Mouse (Mus musculus) bone marrow macrophage, adult 2 months (primary cell): ENCODE results near the gene Pcx. TPM values are rescaled to one million over a fixed set of nuclear protein-coding genes. Genes with fewer than 3 reads are reported as not detected.

ENCODE experiments used
- H3K27ac ChIP-seq: 2 replicates; pipeline ENCODE4 v1.5.1; 2012; ENCODE audit warnings: low read depth, low read length; ENCODE audit not compliant: insufficient read depth
- H3K4me1 ChIP-seq: 2 replicates; pipeline ENCODE4 v1.6.1; 2012; ENCODE audit warnings: low read length; ENCODE audit not compliant: control insufficient read depth, insufficient read depth
- H3K4me3 ChIP-seq: 2 replicates; pipeline ENCODE4 v1.5.1; 2012; ENCODE audit warnings: mild to moderate bottlenecking, low read length, moderate library complexity; ENCODE audit not compliant: insufficient read depth
- CTCF ChIP-seq: IDR thresholded peaks from 2 replicates; pipeline ENCODE4 v1.5.1; 2012; ENCODE audit warnings: low read depth, mild to moderate bottlenecking, low read length, moderate library complexity
- POLR2A ChIP-seq: IDR thresholded peaks from 2 replicates; pipeline ENCODE4 v1.6.1; 2012; ENCODE audit warnings: mild to moderate bottlenecking, low read depth, low read length, borderline replicate concordance
- polyA plus RNA-seq: library from polyadenylated mRNA; stranded (reverse); fragments of >200 nt; gene quantifications from 2 replicates; pipeline ENCODE4 v1.2.4, GENCODE M21; 2012; ENCODE audit not compliant: missing spikeins, insufficient read depth, insufficient read length

Pcx gene
- polyA plus RNA-seq, 1 experiment: 3.7 TPM

DNA sequence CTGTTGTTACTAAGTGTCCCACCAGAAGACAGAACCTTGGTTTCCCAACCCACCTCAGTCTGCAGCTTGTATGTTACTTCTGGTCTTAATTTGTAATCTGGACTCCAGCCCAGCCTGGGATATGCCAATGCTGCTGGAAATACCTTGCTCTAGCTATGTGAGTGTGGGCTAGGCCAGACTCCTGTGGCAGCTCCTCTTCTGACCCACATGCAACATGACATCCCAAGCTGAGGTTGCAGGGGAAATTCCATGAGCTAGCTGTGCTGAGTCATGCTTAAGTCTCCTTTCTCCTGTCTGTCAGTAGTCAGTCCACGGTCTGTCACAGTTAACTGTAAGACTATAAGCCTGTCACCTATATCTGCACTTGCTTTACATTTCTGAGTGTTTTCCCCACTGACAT, 7.2 kb downstream of the Pcx start:
- Histone ChIP-seq H3K27ac (no peak overlapping the region), H3K4me1 (peaks cover 18% of the 10 kb centered on the region), H3K4me3 (no peak overlapping the region)
- no peak for TF ChIP-seq POLR2A
- no peak for TF ChIP-seq CTCF

DNA sequence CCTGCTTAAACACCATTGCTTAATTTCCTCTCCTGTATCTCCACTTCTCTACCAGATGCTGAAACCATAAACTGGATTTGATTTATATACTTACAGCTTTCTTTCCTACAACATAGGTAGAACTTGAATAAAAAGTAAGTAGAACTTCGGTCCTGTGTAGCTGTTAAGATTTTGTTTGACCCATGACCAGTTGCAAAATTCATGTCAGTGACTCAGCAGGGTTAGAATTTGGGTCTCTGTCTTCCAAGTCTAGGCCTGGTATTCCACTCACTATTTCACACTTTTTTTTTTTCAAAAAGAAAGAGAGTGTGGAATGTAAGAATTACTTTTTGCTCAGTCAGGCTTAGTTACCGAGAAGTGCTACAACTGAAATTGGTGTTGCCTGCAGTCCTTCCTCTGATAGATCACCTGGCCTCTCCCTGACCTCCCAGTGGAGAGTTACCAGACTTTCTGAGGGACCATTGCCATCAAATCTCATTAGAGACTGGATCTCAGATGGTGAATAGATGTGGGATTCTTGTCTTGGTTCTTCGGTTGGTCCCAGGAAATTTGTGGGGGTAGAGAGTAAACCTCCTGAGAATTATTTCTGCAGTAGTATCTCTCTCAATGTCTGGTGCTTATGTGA, 11.3 kb downstream of the Pcx start:
- TF ChIP-seq CTCF (no peak), POLR2A (no peak)

DNA sequence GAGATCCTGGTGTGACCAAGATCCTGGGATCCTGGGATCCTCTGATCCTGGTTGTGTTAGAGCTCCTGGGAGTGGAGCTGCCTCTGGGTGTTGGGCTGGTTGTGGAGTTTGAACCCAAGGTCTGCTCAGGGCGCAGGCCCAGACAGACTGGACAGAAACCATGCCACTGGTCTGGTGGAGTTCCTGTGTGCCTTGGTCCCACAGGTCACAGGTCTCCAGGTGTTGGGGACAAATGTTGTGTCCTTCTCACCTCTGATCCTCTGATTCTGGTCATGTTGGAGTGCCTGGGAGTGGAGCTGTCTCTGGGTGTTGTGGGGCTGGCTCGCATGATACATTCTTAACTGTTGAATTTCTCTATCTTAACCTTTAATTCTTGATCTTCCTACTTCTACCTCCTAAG, 24.4 kb downstream of the Pcx start:
- H3K4me3 ChIP-seq: no peak overlapping the region
- H3K27ac ChIP-seq: no peak overlapping the region
- TF ChIP-seq CTCF: no peak
- no peak for TF ChIP-seq POLR2A
- no peaks in the 10 kb centered on the region for H3K4me1 ChIP-seq

More for the DNA sequence above, 11.3 kb downstream of the Pcx start:
- no peak overlapping the region for H3K27ac ChIP-seq
- H3K4me3 ChIP-seq: no peak overlapping the region
- H3K4me1 ChIP-seq: peaks cover 14% of the 10 kb centered on the region

DNA sequence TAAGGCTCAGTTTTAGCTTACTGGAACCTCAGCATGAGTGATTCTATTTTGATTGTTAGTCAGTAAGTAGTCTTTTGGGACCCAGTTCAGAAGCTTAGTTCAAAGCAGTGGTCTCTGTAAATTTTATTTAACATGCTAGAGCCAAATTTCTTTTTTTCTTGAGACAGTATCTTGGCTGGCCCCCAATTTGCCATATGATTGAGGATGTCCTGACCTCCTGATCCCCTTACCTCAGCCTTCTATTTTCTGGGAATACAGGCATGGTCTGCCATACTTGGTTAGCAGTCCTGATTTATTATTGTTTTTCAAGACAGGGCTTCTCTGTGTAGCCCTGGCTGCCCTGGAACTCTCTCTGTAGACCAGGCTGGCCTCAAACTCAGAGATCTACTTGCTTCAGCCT, 25.6 kb downstream of the Pcx start:
- Histone ChIP-seq H3K4me3 (no peak overlapping the region), H3K4me1 (no peaks in the 10 kb centered on the region), H3K27ac (no peak overlapping the region)
- TF ChIP-seq CTCF: no peak
- TF ChIP-seq POLR2A: no peak

DNA sequence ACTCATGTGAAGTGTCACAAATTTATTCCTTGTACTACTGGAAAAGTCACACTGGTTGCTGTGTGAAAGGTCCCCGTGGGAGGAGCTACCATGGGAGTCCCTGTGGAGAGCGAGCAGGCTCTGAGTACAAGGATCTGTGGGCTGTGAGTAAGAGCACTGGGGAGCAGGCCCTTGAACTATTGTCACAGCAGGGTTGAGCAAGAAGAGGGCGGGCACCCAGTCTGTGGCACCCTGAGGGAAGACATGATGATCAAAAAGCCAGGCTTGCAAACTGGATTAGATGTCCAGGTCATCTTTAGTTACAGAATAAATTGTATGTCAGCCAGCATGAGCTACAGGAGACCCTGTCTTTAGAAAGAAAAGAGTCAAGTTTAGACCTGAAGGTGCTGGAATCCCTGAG, 26.3 kb downstream of the Pcx start:
- Histone ChIP-seq H3K4me3 (no peak overlapping the region), H3K4me1 (no peaks in the 10 kb centered on the region), H3K27ac (no peak overlapping the region)
- no peak for TF ChIP-seq CTCF
- no peak for TF ChIP-seq POLR2A

DNA sequence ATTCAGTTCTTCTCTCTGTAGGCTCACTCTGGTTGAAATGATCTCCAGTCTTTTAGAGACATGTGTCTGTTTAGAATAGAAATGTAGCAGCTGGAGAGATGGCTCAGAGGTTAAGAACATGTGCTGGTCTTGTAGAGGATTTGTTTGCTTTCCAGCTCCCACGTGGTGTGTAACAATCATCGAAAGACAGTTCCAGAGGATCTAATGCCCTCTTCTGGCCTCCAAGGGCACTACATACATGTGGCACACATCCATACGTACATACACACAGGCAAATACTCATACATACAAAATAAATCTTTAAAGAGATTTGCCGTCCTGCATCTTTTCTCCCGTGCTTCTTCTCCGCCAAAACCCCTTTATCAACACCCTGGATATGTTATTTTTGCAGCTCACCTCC, 30.0 kb downstream of the Pcx start:
- TF ChIP-seq POLR2A (no peak), CTCF (no peak)
- no peak overlapping the region for H3K27ac ChIP-seq
- H3K4me3 ChIP-seq: no peak overlapping the region
- no peaks in the 10 kb centered on the region for H3K4me1 ChIP-seq

DNA sequence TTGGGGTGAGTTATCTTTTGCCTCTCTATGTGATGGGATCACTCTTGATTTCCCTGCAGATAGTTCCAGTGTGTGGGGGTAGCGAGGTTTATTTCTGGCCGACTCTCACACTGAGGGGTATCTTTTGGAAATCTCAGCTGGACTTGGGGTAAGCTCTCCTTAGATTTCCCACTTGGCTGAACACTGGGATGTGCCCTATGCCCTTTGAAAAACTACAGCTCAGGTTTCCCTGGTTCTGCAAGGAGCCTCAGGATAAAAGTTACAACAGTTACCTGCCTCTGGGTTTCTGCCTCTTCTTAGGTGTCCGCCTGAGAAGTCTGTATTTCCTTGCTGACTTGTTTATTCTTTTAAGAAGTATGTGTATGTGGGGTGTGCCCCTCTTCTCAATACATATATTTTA, 30.7 kb downstream of the Pcx start:
- no peaks in the 10 kb centered on the region for H3K4me1 ChIP-seq
- TF ChIP-seq POLR2A: no peak
- no peak for TF ChIP-seq CTCF
- no peak overlapping the region for H3K4me3 ChIP-seq
- no peak overlapping the region for H3K27ac ChIP-seq

DNA sequence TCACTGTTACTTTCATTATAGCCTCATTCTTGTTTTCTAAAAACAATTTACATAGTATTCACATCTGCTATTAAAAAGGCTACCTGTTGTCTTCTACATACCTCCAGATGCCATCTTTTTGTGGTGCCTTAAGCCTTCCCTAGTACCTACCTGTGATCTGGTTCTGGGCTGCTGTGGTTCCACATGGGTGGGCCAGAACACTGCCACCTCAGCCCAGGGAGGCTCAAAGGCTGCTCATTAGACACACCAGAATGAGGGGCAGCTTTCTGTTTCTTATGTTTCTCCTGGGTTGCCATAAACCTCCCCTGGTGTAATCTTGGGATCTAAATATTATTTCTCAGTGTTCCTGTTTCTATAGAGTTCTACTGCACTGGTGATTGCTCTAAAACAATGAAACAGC, 31.8 kb downstream of the Pcx start:
- TF ChIP-seq CTCF: no peak
- TF ChIP-seq POLR2A: no peak
- H3K27ac ChIP-seq: no peak overlapping the region
- H3K4me1 ChIP-seq: no peaks in the 10 kb centered on the region
- H3K4me3 ChIP-seq: no peak overlapping the region

DNA sequence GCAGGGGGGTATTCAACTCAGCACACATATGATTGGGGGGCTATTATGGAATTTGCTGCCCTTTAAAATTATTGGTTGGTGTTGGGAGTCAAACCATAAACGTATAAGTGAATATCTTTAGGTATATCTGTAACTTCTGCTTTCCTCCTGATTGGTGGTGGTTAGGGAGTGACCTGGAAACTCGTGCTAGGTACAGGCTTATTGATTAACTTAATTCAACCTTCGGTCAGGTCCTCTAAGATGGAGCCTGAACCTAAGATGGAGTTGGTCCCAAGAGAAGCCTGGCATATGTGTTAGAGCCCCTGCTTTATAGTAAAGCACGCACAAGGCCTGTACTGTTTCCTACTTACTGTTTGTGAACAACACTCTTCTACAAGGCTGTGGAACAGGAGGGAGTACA, 34.8 kb downstream of the Pcx start:
- no peak for TF ChIP-seq POLR2A
- no peak for TF ChIP-seq CTCF
- Histone ChIP-seq H3K4me1 (no peaks in the 10 kb centered on the region), H3K27ac (no peak overlapping the region), H3K4me3 (no peak overlapping the region)

DNA sequence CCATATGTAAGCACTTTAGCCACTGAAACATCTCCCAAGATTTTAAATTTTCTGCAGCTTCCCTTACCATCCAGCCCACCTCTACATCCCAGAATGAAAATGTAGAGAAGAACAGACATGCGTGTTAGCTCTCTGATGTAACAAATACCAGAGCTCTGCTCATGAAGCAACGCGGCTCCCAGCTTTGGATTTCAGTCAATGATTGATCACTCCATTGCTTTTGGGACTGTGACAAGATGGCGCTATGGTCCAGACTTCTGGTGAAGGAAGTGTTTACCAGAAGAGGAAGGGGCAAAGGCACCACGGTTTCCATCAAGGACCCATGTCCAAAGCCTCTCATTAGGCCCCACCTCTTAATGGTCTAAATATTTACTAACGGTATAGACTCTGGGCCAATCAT, 35.6 kb downstream of the Pcx start:
- TF ChIP-seq CTCF: no peak
- TF ChIP-seq POLR2A: no peak
- H3K27ac ChIP-seq: no peak overlapping the region
- no peaks in the 10 kb centered on the region for H3K4me1 ChIP-seq
- no peak overlapping the region for H3K4me3 ChIP-seq

DNA sequence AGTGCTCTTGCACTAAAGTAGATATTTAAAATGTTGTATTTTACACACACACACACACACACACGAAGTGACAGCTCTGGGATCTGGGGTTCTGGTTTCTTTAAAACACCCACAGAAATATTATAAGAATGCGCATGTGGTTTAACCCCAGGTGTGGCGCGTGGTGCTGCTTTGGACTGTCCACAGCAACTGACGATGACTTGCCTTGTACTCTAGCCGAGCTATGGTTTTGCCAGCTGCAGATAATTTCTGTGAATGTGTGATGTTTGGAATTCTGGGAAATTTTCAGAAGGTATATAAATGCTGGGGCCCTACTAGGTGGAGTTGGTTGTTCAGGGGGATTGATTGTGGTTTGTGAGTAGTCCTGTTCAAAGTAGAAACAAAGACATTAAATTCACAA, 37.5 kb downstream of the Pcx start:
- Histone ChIP-seq H3K27ac (no peak overlapping the region), H3K4me1 (no peaks in the 10 kb centered on the region), H3K4me3 (no peak overlapping the region)
- no peak for TF ChIP-seq CTCF
- no peak for TF ChIP-seq POLR2A

DNA sequence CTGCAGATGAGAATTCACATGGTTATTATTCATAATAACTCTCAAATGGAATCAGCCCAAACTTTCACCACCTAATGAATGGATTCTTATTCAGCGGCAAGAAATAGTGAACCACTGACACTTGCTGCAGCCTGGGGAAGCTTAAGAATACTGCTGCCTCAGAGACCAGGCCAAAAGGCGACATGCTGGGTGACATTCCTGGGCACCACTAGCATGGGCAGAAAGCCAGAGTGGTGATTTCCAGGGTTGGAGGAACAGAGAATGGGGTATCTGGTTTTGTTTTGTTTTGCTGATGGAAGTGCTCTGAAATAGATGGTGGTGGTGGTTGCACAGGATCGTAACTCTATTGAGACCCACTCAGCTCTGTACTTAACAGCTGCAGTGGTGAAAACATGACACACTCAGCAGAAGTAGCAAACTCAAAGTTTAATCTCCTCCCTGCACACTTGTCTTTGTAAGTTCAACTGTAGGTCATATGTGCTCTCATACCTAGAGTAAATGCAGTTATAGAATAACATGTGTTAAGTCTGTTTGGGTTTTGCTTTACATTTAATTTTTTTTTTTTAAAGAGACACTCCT, 38.1 kb downstream of the Pcx start:
- H3K4me3 ChIP-seq: no peak overlapping the region
- H3K27ac ChIP-seq: no peak overlapping the region
- H3K4me1 ChIP-seq: no peaks in the 10 kb centered on the region
- TF ChIP-seq POLR2A (no peak), CTCF (no peak)
